8 mouse cellular contexts compared by ENCODE assay signal in genomic region chr5:38469891-38470578, GRCm38 (mm10). TPM values are rescaled to one million over a fixed set of nuclear protein-coding genes. Genes with fewer than 3 reads are reported as not detected.
DNase-seq lines count a peak whose midpoint lies in the region; ATAC-seq and TF ChIP-seq lines count a peak whose summit lies in the region.

No protein-coding gene starts in this region.

- 16% methylated on average over 5 of the region's 5 CpGs for WGBS in heart, embryonic 14.5 days
- WGBS in liver, embryonic 15.5 days (ENCODE audit: insufficient replicate concordance), result 31% methylated on average over 5 of the region's 5 CpGs
- WGBS in neural tube, embryonic 12.5 days, result 23% methylated on average over 5 of the region's 5 CpGs
- WGBS in stomach, postnatal 0 days, result 22% methylated on average over 5 of the region's 5 CpGs

- TF ChIP-seq CTCF in stomach, postnatal 0 days (IDR thresholded peaks at IDR 0.05; ENCODE audit: low read depth), result peak; percentile 81

- no peaks in the 10 kb centered on the region for H3K27me3 ChIP-seq in heart, embryonic 14.5 days (ENCODE audit: control insufficient read depth, insufficient read depth, low read length)
- no peaks in the 10 kb centered on the region for H3K27me3 ChIP-seq in liver, embryonic 15.5 days
- H3K27me3 ChIP-seq in neural tube, embryonic 12.5 days (replicated peaks), result no peaks in the 10 kb centered on the region
- no peaks in the 10 kb centered on the region for H3K27me3 ChIP-seq in stomach, postnatal 0 days (ENCODE audit: control insufficient read depth, insufficient read depth, low read length)

- peak; percentile 21 for DNase-seq in CD4-positive helper T cell, adult 2 months (ENCODE audit: low read depth, low spot score)
- peak; percentile 82 for DNase-seq in brain, adult 2 months (ENCODE audit: low read depth, low spot score)
- peak; percentile 77 to 90 for DNase-seq in kidney, postnatal 25 days
- peak; percentile 75 for DNase-seq in stomach, postnatal 0 days (ENCODE audit: low spot score)

- no peak for TF ChIP-seq EP300 in stomach, postnatal 0 days (optimal IDR thresholded peaks at IDR 0.05)

- no peak overlapping the region for H3K4me2 ChIP-seq in heart, embryonic 14.5 days (ENCODE audit: low read length)
- no peak overlapping the region for H3K4me2 ChIP-seq in liver, embryonic 15.5 days
- no peak overlapping the region for H3K4me2 ChIP-seq in neural tube, embryonic 12.5 days (replicated peaks)
- no peak overlapping the region for H3K4me2 ChIP-seq in stomach, postnatal 0 days (replicated peaks; ENCODE audit: low read depth)

- H3K4me1 ChIP-seq in heart, embryonic 14.5 days (ENCODE audit: control insufficient read depth in 2 of 2, insufficient read depth in 2 of 2, low read length in 2 of 2), result no peaks in the 10 kb centered on the region
- H3K4me1 ChIP-seq in liver, embryonic 15.5 days (replicated peaks), result peaks cover 17% of the 10 kb centered on the region
- no peaks in the 10 kb centered on the region for H3K4me1 ChIP-seq in neural tube, embryonic 12.5 days
- H3K4me1 ChIP-seq in stomach, postnatal 0 days (replicated peaks; ENCODE audit: control insufficient read depth, insufficient read depth), result no peaks in the 10 kb centered on the region

- H3K36me3 ChIP-seq in heart, embryonic 14.5 days (ENCODE audit: control insufficient read depth, insufficient read depth, low read length), result no peaks in the 10 kb centered on the region
- 0 out of 2 replicates have a peak, but pooled peaks cover 4% of the 10 kb centered on the region for H3K36me3 ChIP-seq in liver, embryonic 15.5 days (replicated peaks)
- H3K36me3 ChIP-seq in neural tube, embryonic 12.5 days, result no peaks in the 10 kb centered on the region
- H3K36me3 ChIP-seq in stomach, postnatal 0 days (ENCODE audit: control insufficient read depth, insufficient read depth, low read length), result no peaks in the 10 kb centered on the region

- peak; percentile 55; the same call in 1 of the 2 replicates for ATAC-seq in erythroblast, adult 5-6 weeks (replicated peaks; ENCODE audit: low FRiP score, poor library complexity, severe bottlenecking)
- 0 out of 2 replicates have a peak, but pooled peaks have one; percentile 47 for ATAC-seq in heart, embryonic 14.5 days (ENCODE audit: insufficient number of reproducible peaks, insufficient read depth, low FRiP score, low read depth)
- ATAC-seq in liver, embryonic 15.5 days (ENCODE audit: insufficient read depth), result peak; percentile 42; the same call in 1 of the 2 replicates
- ATAC-seq in neural tube, embryonic 12.5 days (ENCODE audit: low FRiP score, low read depth), result peak; percentile 85
- peak; percentile 68; the same call in 1 of the 2 replicates for ATAC-seq in stomach, postnatal 0 days (ENCODE audit: low FRiP score, low TSS enrichment)

- H3K4me3 ChIP-seq in heart, embryonic 14.5 days (ENCODE audit: control insufficient read depth in 1 of 2, insufficient read depth in 1 of 2, low read depth in 1 of 2, low read length in 2 of 2), result no peak overlapping the region
- no peak overlapping the region for H3K4me3 ChIP-seq in liver, embryonic 15.5 days (replicated peaks)
- no peak overlapping the region for H3K4me3 ChIP-seq in neural tube, embryonic 12.5 days
- H3K4me3 ChIP-seq in stomach, postnatal 0 days (ENCODE audit: low read depth, low read length), result no peak overlapping the region

- H3K9ac ChIP-seq in heart, embryonic 14.5 days (ENCODE audit: low read length), result no peak overlapping the region
- no peak overlapping the region for H3K9ac ChIP-seq in liver, embryonic 15.5 days
- H3K9ac ChIP-seq in neural tube, embryonic 12.5 days, result no peak overlapping the region
- no peak overlapping the region for H3K9ac ChIP-seq in stomach, postnatal 0 days (ENCODE audit: low read length)

- no peaks in the 10 kb centered on the region for H3K9me3 ChIP-seq in heart, embryonic 14.5 days (ENCODE audit: control insufficient read depth, low read length)
- no peaks in the 10 kb centered on the region for H3K9me3 ChIP-seq in liver, embryonic 15.5 days (replicated peaks)
- H3K9me3 ChIP-seq in neural tube, embryonic 12.5 days, result no peaks in the 10 kb centered on the region
- no peaks in the 10 kb centered on the region for H3K9me3 ChIP-seq in stomach, postnatal 0 days (ENCODE audit: control insufficient read depth, low read length)

- H3K27ac ChIP-seq in heart, embryonic 14.5 days (replicated peaks in 1 of 2; ENCODE audit: control insufficient read depth in 1 of 2, insufficient read depth in 1 of 2, low read depth in 2 of 2, low read length in 2 of 2), result no peak overlapping the region
- no peak overlapping the region for H3K27ac ChIP-seq in liver, embryonic 15.5 days (replicated peaks)
- no peak overlapping the region for H3K27ac ChIP-seq in neural tube, embryonic 12.5 days
- no peak overlapping the region for H3K27ac ChIP-seq in stomach, postnatal 0 days (replicated peaks)

RNA-seq across cellular contexts. Expression of gene Slc2a9, which starts 32.9 kb away (rescaled TPM):
- 3.8 TPM in 1 of 2 replicates, not detected in the other for total RNA-seq in erythroblast, adult 5-6 weeks (2015; ENCODE audit: low replicate concordance)
- 0.51 and 0.84 TPM in 2 replicates for total RNA-seq in erythroblast, adult 5-6 weeks (2017; ENCODE audit: low replicate concordance)
- polyA plus RNA-seq in heart, embryonic 14.5 days (2014; fragmentation: Nextera tagmentation; extraction: Ambion mirVana), result 0.32 and 0.35 TPM in 2 replicates
- polyA plus RNA-seq in liver, embryonic 15.5 days (2015; fragmentation: Nextera tagmentation; extraction: Ambion mirVana), result 2.3 and 2.6 TPM in 2 replicates
- polyA plus RNA-seq in neural tube, embryonic 12.5 days (2016; fragmentation: Nextera tagmentation; extraction: Ambion mirVana), result 0.24 and 0.37 TPM in 2 replicates
- 0.62 and 0.93 TPM in 2 replicates for polyA plus RNA-seq in stomach, postnatal 0 days (2015; fragmentation: Nextera tagmentation; extraction: Ambion mirVana)

Comparison
In these comparisons a context has a peak if more than half of its experiments do, and no peak if none do; other contexts are left out.
1. DNase-seq: peak in every context shown above with its lines; median percentile 84 in kidney, postnatal 25 days; 82 in brain, adult 2 months; 75 in stomach, postnatal 0 days; 21 in CD4-positive helper T cell, adult 2 months.